Mouse (Mus musculus): ENCODE data around the gene Gpr61. TPM values are rescaled to one million over a fixed set of nuclear protein-coding genes. Genes with fewer than 3 reads are reported as not detected.

The Gpr61 gene
- polyA plus RNA-seq, 1 experiment from 2014 or later = 0.63 TPM

DNA sequence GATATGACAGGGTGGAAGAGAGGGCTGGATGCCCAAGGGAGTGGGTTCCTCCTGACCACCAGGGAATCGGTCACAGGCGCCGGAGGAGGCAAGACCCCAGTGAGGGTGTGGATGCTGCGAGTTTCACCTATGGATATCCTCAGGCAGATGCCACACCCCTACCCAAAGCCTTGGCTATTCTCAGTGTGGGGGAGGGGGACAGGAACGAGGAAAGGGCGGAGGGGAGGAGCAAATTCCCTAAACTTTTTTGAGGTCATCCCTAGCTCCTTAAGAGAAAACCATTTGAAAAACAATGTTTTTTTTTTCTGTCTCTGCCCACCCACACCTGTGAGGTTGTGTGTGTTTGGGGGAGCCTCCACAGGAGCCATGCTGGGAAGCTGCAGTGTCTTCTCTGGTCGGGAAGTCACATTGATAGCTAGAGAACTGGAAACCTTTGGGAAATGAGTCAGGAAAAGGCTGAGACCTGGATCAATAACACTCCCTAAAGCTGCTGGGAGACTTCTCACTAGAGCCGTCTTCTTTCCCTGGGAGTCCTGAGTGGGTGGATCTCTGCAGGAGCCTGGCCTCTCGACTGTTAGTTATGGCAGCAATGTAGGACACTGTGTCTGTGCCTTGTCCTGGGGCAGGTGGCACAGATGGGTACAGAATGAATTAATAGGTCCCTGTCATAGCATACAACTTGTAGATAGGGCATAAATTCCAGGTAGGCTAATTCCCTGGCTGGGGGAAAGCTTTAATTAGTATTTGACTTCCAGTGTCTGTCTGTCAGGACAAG lies 34.2 kb upstream of the Gpr61 start:
- Histone ChIP-seq H3K4me2 (no peak overlapping the region), H3K4me1 (peaks cover 20% of the 10 kb centered on the region), H3K27me3 (peaks cover 12% of the 10 kb centered on the region), H3K9me3 (no peaks in the 10 kb centered on the region), H3K4me3 (replicated peaks) (no peak overlapping the region), H3K27ac (no peak overlapping the region), H3K36me3 (replicated peaks) (peaks cover 10% of the 10 kb centered on the region), H3K9ac (no peak overlapping the region)
- WGBS = 80% methylated on average over 9 of the region's 9 CpGs
- no peak for ATAC-seq (ENCODE audit: low FRiP score)

DNA sequence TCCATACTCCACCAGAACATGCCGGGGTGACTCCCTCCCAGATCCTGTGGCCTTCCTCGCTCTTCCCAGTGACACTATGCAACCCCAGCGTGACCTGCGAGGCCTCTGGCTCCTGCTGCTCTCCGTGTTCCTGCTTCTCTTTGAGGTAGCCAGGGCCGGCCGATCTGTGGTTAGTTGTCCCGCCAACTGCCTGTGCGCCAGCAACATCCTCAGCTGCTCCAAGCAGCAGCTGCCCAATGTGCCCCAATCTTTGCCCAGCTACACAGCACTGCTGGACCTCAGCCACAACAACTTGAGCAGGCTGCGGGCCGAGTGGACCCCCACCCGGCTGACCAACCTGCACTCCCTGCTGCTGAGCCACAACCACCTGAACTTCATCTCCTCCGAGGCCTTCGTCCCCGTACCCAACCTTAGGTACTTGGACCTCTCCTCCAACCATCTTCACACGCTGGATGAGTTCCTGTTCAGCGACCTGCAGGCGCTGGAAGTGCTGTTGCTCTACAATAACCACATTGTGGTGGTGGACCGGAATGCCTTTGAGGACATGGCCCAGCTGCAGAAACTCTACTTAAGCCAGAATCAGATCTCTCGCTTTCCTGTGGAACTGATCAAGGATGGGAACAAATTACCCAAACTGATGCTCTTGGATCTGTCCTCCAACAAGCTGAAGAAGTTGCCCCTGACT lies 32.6 kb upstream of the Gpr61 start:
- Histone ChIP-seq H3K9ac (peak overlapping the region; percentile 88), H3K9me3 (no peaks in the 10 kb centered on the region), H3K4me3 (replicated peaks) (peak overlapping the region; percentile 82), H3K4me2 (peak overlapping the region; percentile 92), H3K4me1 (peaks cover 20% of the 10 kb centered on the region), H3K36me3 (replicated peaks) (peaks cover 10% of the 10 kb centered on the region), H3K27me3 (peaks cover 15% of the 10 kb centered on the region), H3K27ac (no peak overlapping the region)
- 58% methylated on average over 20 of the region's 20 CpGs for WGBS
- ATAC-seq (ENCODE audit: low FRiP score) = peak; percentile 22; the same call in 1 of the 2 replicates

DNA sequence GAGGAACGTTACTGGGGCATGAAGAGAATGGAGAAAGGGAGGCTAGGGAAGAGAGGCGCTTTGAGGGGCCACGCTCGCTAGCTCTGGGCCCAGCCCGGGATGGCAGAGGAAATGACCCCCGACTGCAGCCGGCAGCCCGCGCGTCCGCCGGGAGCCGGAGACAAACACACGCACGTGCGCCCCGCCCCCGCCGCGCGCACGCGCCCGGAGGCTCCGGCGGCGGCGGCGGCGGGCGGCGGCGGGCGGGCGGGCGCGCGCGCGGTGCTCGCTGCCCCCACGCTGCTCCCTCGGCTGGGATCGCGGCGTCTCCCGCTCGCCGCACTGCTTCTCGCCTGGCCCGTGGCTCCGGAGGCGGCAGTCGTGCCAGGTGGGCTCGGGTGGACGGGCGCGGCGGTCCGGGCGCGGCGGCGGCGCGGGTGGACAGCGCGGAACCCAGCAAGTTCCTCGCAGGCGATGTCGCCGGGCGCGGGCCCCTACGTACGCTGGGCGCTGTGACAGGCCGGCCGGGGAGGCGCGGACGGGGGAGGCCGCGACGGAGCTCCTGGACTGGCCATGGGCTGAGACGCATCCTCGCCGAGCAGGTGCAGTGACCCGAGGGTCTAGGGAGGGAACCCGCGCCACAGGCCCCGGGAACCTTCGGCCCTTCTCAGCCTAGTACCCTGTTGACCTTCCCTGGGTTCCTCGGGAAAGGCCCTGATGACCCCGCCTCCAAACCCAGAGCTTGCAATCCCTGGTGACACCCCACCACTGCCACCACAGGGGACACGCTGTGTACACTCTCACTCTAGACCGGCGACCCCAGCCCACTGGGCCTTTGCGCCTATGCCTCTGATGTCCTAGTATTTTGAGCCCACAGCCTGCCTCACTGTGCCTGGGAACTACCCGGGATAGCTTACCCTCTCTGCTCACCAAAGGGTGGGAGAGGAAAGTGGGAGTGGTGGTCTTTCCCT lies 31.7 kb upstream of the Gpr61 start, which contains the start of gene Amigo1:
Gene Amigo1 (plus strand): TSS at position 238 of the 950 bp plus-strand sequence.
- peak; percentile 79 for ATAC-seq (ENCODE audit: low FRiP score)
- WGBS = 1% methylated on average over 66 of the region's 100 CpGs
- Histone ChIP-seq H3K4me2 (peak within 1 kb of the TSS; percentile 92), H3K9me3 (no peaks in the 10 kb centered on the region), H3K9ac (peak within 1 kb of the TSS; percentile 88), H3K36me3 (replicated peaks) (peaks cover 10% of the 10 kb centered on the region), H3K4me1 (peaks cover 20% of the 10 kb centered on the region), H3K4me3 (replicated peaks) (peak within 1 kb of the TSS; percentile 82), H3K27ac (0 out of 2 replicates have a peak within 1 kb of the TSS, but pooled peaks have one; percentile 46), H3K27me3 (peaks cover 15% of the 10 kb centered on the region)

DNA sequence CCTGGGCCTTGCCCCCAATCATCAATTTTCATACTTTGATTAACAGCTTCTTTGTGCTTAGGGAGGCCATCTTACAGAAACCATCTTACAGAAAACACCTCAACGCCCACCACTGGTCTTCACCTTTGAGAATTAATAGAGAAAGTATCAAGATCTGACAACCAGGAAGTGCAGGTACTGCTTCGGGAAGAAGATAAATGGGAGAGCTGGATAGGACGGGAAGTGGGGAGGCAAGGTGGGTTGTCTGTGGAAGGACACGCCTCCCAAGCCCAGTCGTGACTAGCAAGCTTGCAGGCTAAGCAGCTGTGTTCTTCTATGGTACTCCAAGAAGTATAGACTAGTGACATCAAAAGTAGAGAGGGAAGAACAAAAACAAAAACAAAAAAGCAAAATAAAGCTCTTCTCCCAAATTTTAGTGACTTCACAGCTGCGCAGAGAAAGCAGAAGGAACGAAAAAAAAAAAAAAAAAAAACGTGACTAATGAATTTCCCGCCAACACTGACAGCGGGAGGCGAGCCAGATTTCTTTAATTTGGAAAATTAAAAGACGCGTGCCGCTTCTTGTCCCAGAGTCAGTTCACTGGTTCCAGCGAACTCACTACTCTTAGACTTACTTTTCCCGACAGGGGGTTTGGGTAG lies 30.9 kb upstream of the Gpr61 start:
- H3K4me1 ChIP-seq = peaks cover 20% of the 10 kb centered on the region
- ATAC-seq (ENCODE audit: low FRiP score) = no peak
- peak overlapping the region; percentile 92 for H3K4me2 ChIP-seq
- H3K9ac ChIP-seq = peak overlapping the region; percentile 88
- H3K36me3 ChIP-seq (replicated peaks) = peaks cover 10% of the 10 kb centered on the region
- H3K27ac ChIP-seq = no peak overlapping the region
- peak overlapping the region; percentile 82 for H3K4me3 ChIP-seq (replicated peaks)
- WGBS = 4% methylated on average over 16 of the region's 16 CpGs
- no peaks in the 10 kb centered on the region for H3K9me3 ChIP-seq
- H3K27me3 ChIP-seq = peaks cover 15% of the 10 kb centered on the region

DNA sequence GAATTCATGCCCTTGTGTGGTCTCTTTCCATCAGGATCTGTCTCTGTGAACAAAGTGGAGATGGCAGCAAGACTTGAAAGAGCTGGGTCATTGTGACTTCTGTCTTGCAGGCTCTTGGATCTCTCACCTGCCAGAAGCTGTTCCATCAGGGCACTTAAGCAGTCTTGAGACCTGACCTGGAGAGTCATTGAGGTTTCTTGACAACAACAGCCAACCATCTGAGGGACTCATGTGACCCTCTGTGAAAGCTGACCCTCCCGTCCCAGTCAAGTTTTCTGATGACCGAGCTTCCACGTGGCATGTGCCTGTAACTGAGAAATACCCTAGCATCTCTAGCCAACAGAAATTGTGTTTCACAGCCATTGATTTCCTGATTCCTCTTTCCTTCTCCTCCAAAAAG lies 30.1 kb upstream of the Gpr61 start:
- Histone ChIP-seq H3K27ac (no peak overlapping the region), H3K9ac (no peak overlapping the region), H3K4me1 (peaks cover 20% of the 10 kb centered on the region), H3K4me3 (replicated peaks) (no peak overlapping the region), H3K9me3 (no peaks in the 10 kb centered on the region), H3K36me3 (replicated peaks) (peaks cover 10% of the 10 kb centered on the region), H3K4me2 (no peak overlapping the region), H3K27me3 (peaks cover 15% of the 10 kb centered on the region)
- no peak for ATAC-seq (ENCODE audit: low FRiP score)
- WGBS = 84% methylated on average over 3 of the region's 3 CpGs

DNA sequence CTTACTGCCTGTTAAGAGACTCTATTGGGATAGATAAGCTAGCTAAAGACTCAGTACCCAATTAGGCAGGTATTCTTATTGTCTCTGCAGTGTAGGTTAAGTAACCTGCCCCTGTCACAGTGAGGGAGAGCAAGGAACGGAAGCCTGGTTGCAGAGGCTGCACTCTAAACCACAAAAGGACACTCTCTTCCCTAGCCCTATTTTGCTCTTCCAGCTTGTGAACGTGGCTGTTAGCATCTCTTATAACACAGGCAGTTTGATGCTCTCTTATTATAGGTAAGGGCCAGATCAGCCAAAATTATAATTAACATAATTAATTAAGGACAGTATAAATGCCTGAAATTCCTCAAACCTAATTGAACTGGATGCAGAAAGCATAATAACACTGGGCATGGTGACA lies 25.8 kb upstream of the Gpr61 start:
- H3K36me3 ChIP-seq (replicated peaks) = no peaks in the 10 kb centered on the region
- 28% methylated on average over 2 of the region's 2 CpGs for WGBS
- no peaks in the 10 kb centered on the region for H3K9me3 ChIP-seq
- ATAC-seq (ENCODE audit: low FRiP score) = no peak
- H3K27ac ChIP-seq = no peak overlapping the region
- peaks cover 10% of the 10 kb centered on the region; the same call in 1 of the 2 replicates for H3K27me3 ChIP-seq
- no peak overlapping the region for H3K9ac ChIP-seq
- H3K4me3 ChIP-seq (replicated peaks) = no peak overlapping the region
- H3K4me2 ChIP-seq = no peak overlapping the region
- H3K4me1 ChIP-seq = peaks cover 12% of the 10 kb centered on the region

DNA sequence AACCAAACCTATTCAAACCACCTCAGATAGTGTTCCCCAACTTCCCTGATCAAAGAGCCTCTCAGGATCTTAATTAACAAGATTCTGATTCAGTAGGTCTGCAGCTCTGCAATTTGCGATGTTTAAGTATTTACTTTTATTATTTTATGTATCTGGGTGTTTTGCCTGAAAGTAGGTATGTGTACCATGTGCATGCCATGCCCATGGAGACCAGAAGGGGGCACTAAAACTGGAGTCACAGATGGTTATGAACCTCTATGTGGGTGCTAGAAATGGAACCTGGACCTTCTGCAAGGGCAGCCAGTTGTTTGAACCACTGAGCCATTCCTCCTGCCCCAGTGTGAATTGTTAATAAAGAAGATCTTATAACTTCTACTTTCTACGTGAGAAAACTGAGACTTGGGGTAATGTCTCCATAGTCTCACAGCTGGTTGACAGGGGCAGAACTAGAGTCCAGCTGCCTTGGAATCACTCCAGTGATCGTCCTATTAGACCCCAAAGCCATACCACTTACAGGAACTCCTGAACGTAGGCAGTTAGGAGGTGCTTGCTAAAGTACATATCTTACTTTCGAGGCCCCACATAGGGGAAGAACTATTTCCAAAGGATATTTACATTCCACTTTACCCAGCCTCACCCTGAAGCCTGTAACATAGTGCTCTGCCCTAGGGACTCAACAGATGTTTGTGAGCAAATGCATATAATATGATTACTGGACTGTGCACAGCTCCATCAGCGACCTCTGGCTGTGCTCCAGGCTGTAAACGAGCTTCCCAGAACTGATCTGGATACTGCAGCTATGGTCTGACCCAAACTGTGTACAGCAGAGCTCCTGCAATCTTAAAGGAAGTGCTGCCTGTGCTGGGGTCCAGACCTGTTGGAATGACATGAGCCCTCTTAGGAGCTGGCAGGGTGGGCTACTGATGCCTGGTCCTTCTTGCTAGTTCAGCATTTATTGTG lies 24.4 kb upstream of the Gpr61 start:
- no peak overlapping the region for H3K9ac ChIP-seq
- H3K36me3 ChIP-seq (replicated peaks) = no peaks in the 10 kb centered on the region
- no peak overlapping the region for H3K4me2 ChIP-seq
- no peaks in the 10 kb centered on the region for H3K9me3 ChIP-seq
- 80% methylated on average over 7 of the region's 7 CpGs for WGBS
- 0 out of 2 replicates have a peak, but pooled peaks cover 4% of the 10 kb centered on the region for H3K27me3 ChIP-seq
- H3K4me3 ChIP-seq (replicated peaks) = no peak overlapping the region
- no peak overlapping the region for H3K27ac ChIP-seq
- no peak for ATAC-seq (ENCODE audit: low FRiP score)
- peaks cover 26% of the 10 kb centered on the region for H3K4me1 ChIP-seq

DNA sequence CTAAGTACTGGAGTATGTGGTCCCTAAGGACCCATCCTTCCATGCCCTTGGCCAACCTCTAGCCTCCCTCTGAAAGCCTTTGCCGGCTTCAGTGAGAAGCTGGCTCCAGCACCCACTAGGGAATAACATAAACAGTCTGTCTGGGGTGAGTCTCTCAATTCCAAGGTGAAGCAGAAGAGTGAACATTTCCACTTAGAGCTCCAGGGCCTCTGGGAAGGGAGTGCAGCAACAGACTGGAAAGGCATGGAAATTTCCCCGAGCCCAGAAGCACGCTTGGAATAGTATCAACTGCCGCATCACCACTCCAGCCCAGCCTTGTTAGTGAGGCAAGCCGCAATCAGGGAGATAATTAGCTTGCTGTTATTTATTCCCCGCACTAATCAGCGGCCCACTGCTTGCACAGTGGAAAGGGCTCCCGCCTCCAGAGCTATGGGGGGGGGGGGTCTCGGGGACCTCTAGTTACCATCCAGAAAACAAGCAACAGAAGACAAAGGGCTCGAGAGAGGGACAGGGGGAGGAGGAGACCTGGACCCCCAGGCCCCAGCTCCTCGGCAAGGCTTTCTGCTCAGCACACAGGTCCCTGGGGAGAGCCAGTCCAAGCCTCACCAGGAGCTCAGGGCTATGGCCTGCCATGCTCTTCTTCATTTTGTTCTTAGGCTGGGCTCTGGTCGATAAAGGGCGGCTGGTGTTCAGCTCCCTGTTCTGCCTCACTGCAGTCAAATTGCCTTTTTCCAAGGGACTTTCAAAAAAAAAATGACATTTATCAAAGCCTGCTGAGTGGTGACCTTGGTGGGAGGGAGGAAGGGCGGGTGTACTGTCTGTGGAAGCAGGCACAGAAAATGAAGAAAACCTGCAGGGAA lies 20.2 kb upstream of the Gpr61 start:
- Histone ChIP-seq H3K9ac (peak overlapping the region; percentile 22; the same call in 1 of the 2 replicates), H3K27ac (peak overlapping the region; percentile 88), H3K4me3 (replicated peaks) (no peak overlapping the region; the same call in 1 of the 2 replicates), H3K36me3 (replicated peaks) (no peaks in the 10 kb centered on the region), H3K27me3 (peaks cover 10% of the 10 kb centered on the region), H3K9me3 (no peaks in the 10 kb centered on the region), H3K4me2 (peak overlapping the region; percentile 37), H3K4me1 (peaks cover 26% of the 10 kb centered on the region)
- 17% methylated on average over 14 of the region's 14 CpGs for WGBS
- peak; percentile 93 for ATAC-seq (ENCODE audit: low FRiP score)

DNA sequence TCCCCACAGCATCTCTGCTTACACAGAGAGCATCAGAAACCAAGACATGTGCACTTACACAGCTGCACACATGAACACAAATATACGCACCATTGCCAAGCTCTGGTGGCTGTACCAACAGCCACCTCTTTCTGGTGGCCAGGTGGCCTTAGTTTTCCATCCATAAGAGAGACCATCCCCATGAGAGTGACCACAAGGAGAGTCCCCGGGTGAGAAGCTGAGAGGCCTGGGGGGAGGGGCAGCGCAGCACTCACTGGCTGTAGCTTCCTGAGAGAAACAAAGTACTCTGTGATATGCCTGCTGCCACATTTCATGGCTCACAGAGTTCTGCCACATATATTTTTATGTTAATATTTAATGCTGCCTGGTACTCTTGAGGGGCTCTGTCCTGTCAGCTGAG lies 14.5 kb upstream of the Gpr61 start:
- no peak overlapping the region for H3K4me2 ChIP-seq
- no peaks in the 10 kb centered on the region for H3K9me3 ChIP-seq
- no peak overlapping the region for H3K27ac ChIP-seq
- H3K4me3 ChIP-seq (replicated peaks) = no peak overlapping the region
- no peaks in the 10 kb centered on the region for H3K36me3 ChIP-seq (replicated peaks)
- WGBS = 42% methylated on average over 3 of the region's 3 CpGs
- H3K27me3 ChIP-seq = peaks cover 23% of the 10 kb centered on the region
- H3K9ac ChIP-seq = 0 out of 2 replicates have a peak overlapping the region, but pooled peaks have one; percentile 30
- H3K4me1 ChIP-seq = peaks cover 49% of the 10 kb centered on the region
- ATAC-seq (ENCODE audit: low FRiP score) = no peak

DNA sequence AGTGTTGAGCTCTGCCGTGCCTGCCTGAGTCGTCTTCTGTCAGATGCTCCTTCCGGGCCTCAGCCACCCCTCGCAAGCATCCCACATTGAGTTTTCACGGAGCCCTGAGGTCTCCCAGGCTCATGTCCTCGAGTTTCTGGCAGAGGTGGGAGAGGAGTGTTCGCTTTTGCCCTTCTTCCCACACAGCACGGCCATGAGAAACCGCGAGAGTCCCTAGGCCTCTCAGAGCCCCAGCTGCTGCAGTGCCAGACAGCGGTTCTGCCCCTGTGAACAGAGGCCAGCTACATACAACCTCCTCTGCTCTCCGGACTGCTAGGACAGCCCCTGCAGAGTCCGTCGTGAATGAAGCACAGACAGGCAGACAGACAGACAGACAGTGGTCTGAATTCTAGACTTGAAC lies 12.8 kb upstream of the Gpr61 start:
- 0 out of 2 replicates have a peak overlapping the region, but pooled peaks have one; percentile 31 for H3K27ac ChIP-seq
- H3K4me3 ChIP-seq (replicated peaks) = no peak overlapping the region
- peaks cover 16% of the 10 kb centered on the region for H3K27me3 ChIP-seq
- H3K9ac ChIP-seq = no peak overlapping the region
- 33% methylated on average over 14 of the region's 14 CpGs for WGBS
- H3K9me3 ChIP-seq = no peaks in the 10 kb centered on the region
- peaks cover 48% of the 10 kb centered on the region for H3K4me1 ChIP-seq
- no peak for ATAC-seq (ENCODE audit: low FRiP score)
- no peaks in the 10 kb centered on the region for H3K36me3 ChIP-seq (replicated peaks)
- H3K4me2 ChIP-seq = no peak overlapping the region
